Mouse (Mus musculus) urinary bladder, postnatal 10 days (tissue): ENCODE results near the gene 4931422A03Rik.

ENCODE experiments used
- DNase-seq: peaks from one replicate; pipeline ENCODE4 v3.0.0; 2022; ENCODE audit warnings: low spot score

The 4931422A03Rik gene

GRCm38 (mm10) chr2:103970041-103970790, 57.9 kb downstream of the 4931422A03Rik start:
- no peak for DNase-seq

GRCm38 (mm10) chr2:103969437-103970040, 58.6 kb downstream of the 4931422A03Rik start:
- no peak for DNase-seq

GRCm38 (mm10) chr2:103968919-103969436, 59.2 kb downstream of the 4931422A03Rik start:
- no peak for DNase-seq

- DNase-seq = no peak
These were observed 60.0 kb downstream of the 4931422A03Rik start for GRCm38 (mm10) chr2:103968186-103968585.

GRCm38 (mm10) chr2:103965391-103965790, 62.8 kb downstream of the 4931422A03Rik start:
- no peak for DNase-seq

GRCm38 (mm10) chr2:103962349-103962748, 65.8 kb downstream of the 4931422A03Rik start:
- DNase-seq = no peak

- DNase-seq = no peak
These were observed 68.6 kb downstream of the 4931422A03Rik start for GRCm38 (mm10) chr2:103959574-103959973.

- DNase-seq = no peak
These were observed 69.1 kb downstream of the 4931422A03Rik start for GRCm38 (mm10) chr2:103959066-103959465.

- no peak for DNase-seq
These were observed 69.5 kb downstream of the 4931422A03Rik start for GRCm38 (mm10) chr2:103958634-103959033.

- no peak for DNase-seq
These were observed 70.3 kb downstream of the 4931422A03Rik start, which contains the start of gene Lmo2 for GRCm38 (mm10) chr2:103957649-103958546. TSS of gene Lmo2 (plus strand) at chr2:103957986.

- no peak for DNase-seq
These were observed 71.3 kb downstream of the 4931422A03Rik start for GRCm38 (mm10) chr2:103956867-103957266.

- DNase-seq = no peak
These were observed 72.4 kb downstream of the 4931422A03Rik start for GRCm38 (mm10) chr2:103955714-103956113.

- no peak for DNase-seq
These were observed 74.9 kb downstream of the 4931422A03Rik start for GRCm38 (mm10) chr2:103953050-103953835.

- no peak for DNase-seq
These were observed 80.0 kb downstream of the 4931422A03Rik start for GRCm38 (mm10) chr2:103947982-103948655.

GRCm38 (mm10) chr2:103946892-103947291, 81.3 kb downstream of the 4931422A03Rik start:
- DNase-seq = no peak

- DNase-seq = no peak
These were observed 82.5 kb downstream of the 4931422A03Rik start for GRCm38 (mm10) chr2:103945571-103946092.

GRCm38 (mm10) chr2:103944859-103945258, 83.3 kb downstream of the 4931422A03Rik start:
- no peak for DNase-seq

GRCm38 (mm10) chr2:103941085-103941484, 87.1 kb downstream of the 4931422A03Rik start:
- no peak for DNase-seq

GRCm38 (mm10) chr2:103939003-103939402, 89.2 kb downstream of the 4931422A03Rik start:
- DNase-seq = no peak

- no peak for DNase-seq
These were observed 89.6 kb downstream of the 4931422A03Rik start for GRCm38 (mm10) chr2:103938573-103938972.
